Mouse (Mus musculus): ENCODE data around the gene Sel1l3. TPM values are rescaled to one million over a fixed set of nuclear protein-coding genes. Genes with fewer than 3 reads are reported as not detected.

Gene Sel1l3
- polyA plus RNA-seq, 1 experiment = 0.02 TPM

GRCm38 (mm10) chr5:53202748-53203147, 11.0 kb downstream of the Sel1l3 start:
- TF ChIP-seq CEBPB (IDR thresholded peaks at IDR 0.05; ENCODE audit: insufficient read depth, poor library complexity, severe bottlenecking) (no peak), TCF3 (IDR thresholded peaks at IDR 0.05; ENCODE audit: insufficient read length, low read depth) (no peak), POLR2AphosphoS2 (IDR thresholded peaks at IDR 0.05; ENCODE audit: insufficient read length, low read depth) (no peak), MYOD1 (IDR thresholded peaks at IDR 0.05; ENCODE audit: control insufficient read depth in 1 of 3, insufficient read length in 2 of 3, low read depth in 2 of 3) (no peak), USF1 (IDR thresholded peaks at IDR 0.05; ENCODE audit: low read depth) (no peak), SRF (IDR thresholded peaks at IDR 0.05; ENCODE audit: control insufficient read depth, insufficient read length, low read depth) (no peak), REST (IDR thresholded peaks at IDR 0.05; ENCODE audit: insufficient read depth, insufficient read length) (no peak), E2F4 (IDR thresholded peaks at IDR 0.05; ENCODE audit: insufficient read depth) (no peak), POLR2A (IDR thresholded peaks at IDR 0.05; ENCODE audit: insufficient read length, low read depth) (no peak), MAX (IDR thresholded peaks at IDR 0.05; ENCODE audit: low read depth) (no peak)

GRCm38 (mm10) chr5:53200825-53201224, 12.9 kb downstream of the Sel1l3 start:
- H3K36me3 ChIP-seq (ENCODE audit: control insufficient read depth, insufficient read depth) = no peaks in the 10 kb centered on the region
- H3K27me3 ChIP-seq (ENCODE audit: control insufficient read depth, insufficient read depth, insufficient read length) = peaks cover 27% of the 10 kb centered on the region
- no peak overlapping the region for H3K4me2 ChIP-seq (ENCODE audit: low read depth)
- H3K4me3 ChIP-seq = no peak overlapping the region
- H3K79me2 ChIP-seq (ENCODE audit: control insufficient read depth, insufficient read depth) = no peaks in the 10 kb centered on the region
- TF ChIP-seq MYOD1 (IDR thresholded peaks at IDR 0.05; ENCODE audit: control insufficient read depth in 1 of 3, insufficient read length in 2 of 3, low read depth in 2 of 3) (no peak), USF1 (IDR thresholded peaks at IDR 0.05; ENCODE audit: low read depth) (no peak), TCF12 (IDR thresholded peaks at IDR 0.05; ENCODE audit: insufficient read depth, poor library complexity, severe bottlenecking) (no peak), TCF3 (IDR thresholded peaks at IDR 0.05; ENCODE audit: insufficient read length, low read depth) (no peak), CEBPB (IDR thresholded peaks at IDR 0.05; ENCODE audit: insufficient read depth, poor library complexity, severe bottlenecking) (no peak), MAX (IDR thresholded peaks at IDR 0.05; ENCODE audit: low read depth) (no peak), POLR2A (IDR thresholded peaks at IDR 0.05; ENCODE audit: insufficient read length, low read depth) (no peak), POLR2AphosphoS2 (IDR thresholded peaks at IDR 0.05; ENCODE audit: insufficient read length, low read depth) (no peak), E2F4 (IDR thresholded peaks at IDR 0.05; ENCODE audit: insufficient read depth) (no peak), REST (IDR thresholded peaks at IDR 0.05; ENCODE audit: insufficient read depth, insufficient read length) (no peak), MYOG (IDR thresholded peaks at IDR 0.05; ENCODE audit: control insufficient read depth in 1 of 3, insufficient read depth in 1 of 3, insufficient read length in 2 of 3, low read depth in 2 of 3) (no peak)
- H3ac ChIP-seq (ENCODE audit: control insufficient read depth, insufficient read length) = no peak overlapping the region

More at GRCm38 (mm10) chr5:53202748-53203147, 11.0 kb downstream of the Sel1l3 start:
- Histone ChIP-seq H3K36me3 (ENCODE audit: control insufficient read depth, insufficient read depth) (no peaks in the 10 kb centered on the region), H3K4me3 (no peak overlapping the region), H3K79me2 (ENCODE audit: control insufficient read depth, insufficient read depth) (no peaks in the 10 kb centered on the region), H3K4me2 (ENCODE audit: low read depth) (no peak overlapping the region), H3ac (ENCODE audit: control insufficient read depth, insufficient read length) (no peak overlapping the region), H3K27me3 (ENCODE audit: control insufficient read depth, insufficient read depth, insufficient read length) (peaks cover 38% of the 10 kb centered on the region)

- Histone ChIP-seq H3K27me3 (ENCODE audit: control insufficient read depth, insufficient read depth, insufficient read length) (peaks cover 30% of the 10 kb centered on the region), H3K4me2 (ENCODE audit: low read depth) (no peak overlapping the region), H3ac (ENCODE audit: control insufficient read depth, insufficient read length) (no peak overlapping the region), H3K79me2 (ENCODE audit: control insufficient read depth, insufficient read depth) (no peaks in the 10 kb centered on the region), H3K36me3 (ENCODE audit: control insufficient read depth, insufficient read depth) (no peaks in the 10 kb centered on the region), H3K4me3 (no peak overlapping the region)
- no peak for TF ChIP-seq POLR2A (IDR thresholded peaks at IDR 0.05; ENCODE audit: insufficient read length, low read depth)
- TF ChIP-seq USF1 (IDR thresholded peaks at IDR 0.05; ENCODE audit: low read depth) = no peak
These were observed 15.3 kb downstream of the Sel1l3 start for GRCm38 (mm10) chr5:53198408-53198807.

- Histone ChIP-seq H3ac (ENCODE audit: control insufficient read depth, insufficient read length) (no peak overlapping the region), H3K27me3 (ENCODE audit: control insufficient read depth, insufficient read depth, insufficient read length) (peaks cover 28% of the 10 kb centered on the region), H3K36me3 (ENCODE audit: control insufficient read depth, insufficient read depth) (no peaks in the 10 kb centered on the region), H3K4me2 (ENCODE audit: low read depth) (no peak overlapping the region), H3K4me3 (no peak overlapping the region), H3K79me2 (ENCODE audit: control insufficient read depth, insufficient read depth) (no peaks in the 10 kb centered on the region)
- TF ChIP-seq MYOD1 (IDR thresholded peaks at IDR 0.05; ENCODE audit: control insufficient read depth in 1 of 3, insufficient read length in 2 of 3, low read depth in 2 of 3) (no peak), TCF3 (IDR thresholded peaks at IDR 0.05; ENCODE audit: insufficient read length, low read depth) (no peak), SRF (IDR thresholded peaks at IDR 0.05; ENCODE audit: control insufficient read depth, insufficient read length, low read depth) (no peak), CEBPB (IDR thresholded peaks at IDR 0.05; ENCODE audit: insufficient read depth, poor library complexity, severe bottlenecking) (no peak), POLR2AphosphoS2 (IDR thresholded peaks at IDR 0.05; ENCODE audit: insufficient read length, low read depth) (no peak), USF1 (IDR thresholded peaks at IDR 0.05; ENCODE audit: low read depth) (no peak), REST (IDR thresholded peaks at IDR 0.05; ENCODE audit: insufficient read depth, insufficient read length) (no peak), E2F4 (IDR thresholded peaks at IDR 0.05; ENCODE audit: insufficient read depth) (no peak), POLR2A (IDR thresholded peaks at IDR 0.05; ENCODE audit: insufficient read length, low read depth) (no peak), MAX (IDR thresholded peaks at IDR 0.05; ENCODE audit: low read depth) (no peak), MYOG (IDR thresholded peaks at IDR 0.05; ENCODE audit: control insufficient read depth in 1 of 3, insufficient read depth in 1 of 3, insufficient read length in 2 of 3, low read depth in 2 of 3) (no peak), TCF12 (IDR thresholded peaks at IDR 0.05; ENCODE audit: insufficient read depth, poor library complexity, severe bottlenecking) (no peak)
These were observed 17.2 kb downstream of the Sel1l3 start for GRCm38 (mm10) chr5:53196387-53197088.

GRCm38 (mm10) chr5:53194841-53195240, 18.9 kb downstream of the Sel1l3 start:
- H3K36me3 ChIP-seq (ENCODE audit: control insufficient read depth, insufficient read depth) = no peaks in the 10 kb centered on the region
- no peak overlapping the region for H3K4me2 ChIP-seq (ENCODE audit: low read depth)
- H3ac ChIP-seq (ENCODE audit: control insufficient read depth, insufficient read length) = no peak overlapping the region
- peaks cover 20% of the 10 kb centered on the region for H3K27me3 ChIP-seq (ENCODE audit: control insufficient read depth, insufficient read depth, insufficient read length)
- no peaks in the 10 kb centered on the region for H3K79me2 ChIP-seq (ENCODE audit: control insufficient read depth, insufficient read depth)
- no peak for TF ChIP-seq SRF (IDR thresholded peaks at IDR 0.05; ENCODE audit: control insufficient read depth, insufficient read length, low read depth)
- no peak for TF ChIP-seq POLR2AphosphoS2 (IDR thresholded peaks at IDR 0.05; ENCODE audit: insufficient read length, low read depth)
- TF ChIP-seq POLR2A (IDR thresholded peaks at IDR 0.05; ENCODE audit: insufficient read length, low read depth) = no peak
- no peak for TF ChIP-seq MYOD1 (IDR thresholded peaks at IDR 0.05; ENCODE audit: control insufficient read depth in 1 of 3, insufficient read length in 2 of 3, low read depth in 2 of 3)
- TF ChIP-seq E2F4 (IDR thresholded peaks at IDR 0.05; ENCODE audit: insufficient read depth) = no peak
- TF ChIP-seq TCF3 (IDR thresholded peaks at IDR 0.05; ENCODE audit: insufficient read length, low read depth) = no peak
- TF ChIP-seq MYOG (IDR thresholded peaks at IDR 0.05; ENCODE audit: control insufficient read depth in 1 of 3, insufficient read depth in 1 of 3, insufficient read length in 2 of 3, low read depth in 2 of 3) = no peak
- no peak for TF ChIP-seq USF1 (IDR thresholded peaks at IDR 0.05; ENCODE audit: low read depth)
- TF ChIP-seq TCF12 (IDR thresholded peaks at IDR 0.05; ENCODE audit: insufficient read depth, poor library complexity, severe bottlenecking) = no peak
- TF ChIP-seq CEBPB (IDR thresholded peaks at IDR 0.05; ENCODE audit: insufficient read depth, poor library complexity, severe bottlenecking) = no peak
- TF ChIP-seq REST (IDR thresholded peaks at IDR 0.05; ENCODE audit: insufficient read depth, insufficient read length) = no peak
- TF ChIP-seq MAX (IDR thresholded peaks at IDR 0.05; ENCODE audit: low read depth) = no peak
- H3K4me3 ChIP-seq = no peak overlapping the region

Data from myocyte (in vitro differentiated cells).